Mouse (Mus musculus): ENCODE measurements around the gene Asb15.

DNA sequence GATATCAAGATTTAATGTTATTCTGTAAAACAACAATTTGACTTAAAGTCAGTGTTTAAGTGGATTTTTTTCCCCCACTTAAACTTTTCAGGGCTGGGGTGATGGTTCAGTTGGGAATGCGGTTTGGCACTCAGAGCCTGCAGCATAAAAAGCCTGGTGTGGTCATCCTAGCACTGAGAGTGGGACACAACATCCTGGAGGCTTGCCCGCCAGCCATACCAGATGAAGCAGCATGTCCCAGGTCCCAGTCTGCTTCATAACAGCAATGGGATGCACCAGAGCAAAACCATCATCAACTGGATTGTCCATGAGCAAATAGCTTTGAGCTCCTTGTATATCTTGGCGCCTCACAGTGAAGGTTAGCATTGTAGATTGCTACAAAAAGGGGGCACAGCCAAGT, 80.7 kb downstream of the Asb15 start:
- TF ChIP-seq HCFC1 (IDR thresholded peaks at IDR 0.05; ENCODE audit: borderline replicate concordance, insufficient read depth, low read length), result no peak
- no peak for TF ChIP-seq ZNF384 (IDR thresholded peaks at IDR 0.05; ENCODE audit: low read depth, low read length)
